Mouse (Mus musculus) cerebellum, adult 9-10 months (tissue): ENCODE data around the gene Atp1b1.

Source experiments
- DNase-seq: peaks from one replicate; pipeline ENCODE4 v3.0.0; 2022

The Atp1b1 gene

DNA sequence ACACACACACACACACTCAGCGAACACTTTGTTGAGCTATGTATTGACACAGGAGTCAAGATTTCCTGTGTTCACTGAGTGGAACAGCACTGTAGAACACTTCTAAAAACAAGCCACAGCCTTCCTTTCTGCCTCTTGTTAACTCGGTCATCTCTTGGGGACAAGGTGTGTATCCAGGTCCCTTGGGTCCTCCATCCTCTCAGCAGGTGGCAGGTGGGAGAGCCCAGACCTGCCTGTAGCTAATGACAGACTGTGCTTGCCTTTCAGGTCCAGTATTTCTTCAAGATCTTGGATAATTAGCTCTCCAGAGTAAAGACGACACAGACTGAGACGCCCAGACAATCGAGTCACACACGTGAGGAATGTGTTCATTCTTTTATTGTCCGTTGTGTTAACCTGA lies 21.4 kb downstream of the Atp1b1 start:
- DNase-seq: no peak

DNA sequence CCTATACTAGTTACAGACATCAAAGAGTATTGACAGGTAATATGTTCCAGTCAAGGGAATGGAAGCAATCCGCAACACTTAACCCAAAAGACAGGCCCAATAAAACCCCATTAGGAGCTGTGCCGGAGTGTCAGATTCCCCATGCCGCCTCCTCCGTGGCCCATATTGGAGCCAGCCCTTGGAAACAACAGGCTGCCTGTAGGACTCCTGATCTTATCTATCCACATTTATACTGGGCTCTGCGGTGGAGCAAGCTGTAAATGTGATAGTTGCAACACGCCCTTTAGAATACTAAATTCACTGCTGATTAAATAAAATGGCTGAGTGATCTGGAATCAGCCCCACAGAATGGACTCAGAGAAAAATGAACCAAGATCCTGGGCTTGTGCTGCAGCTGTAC lies 24.1 kb downstream of the Atp1b1 start:
- no peak for DNase-seq

GRCm38 (mm10) chr1:164432649-164433048 lies 25.5 kb downstream of the Atp1b1 start:
- DNase-seq: no peak

DNA sequence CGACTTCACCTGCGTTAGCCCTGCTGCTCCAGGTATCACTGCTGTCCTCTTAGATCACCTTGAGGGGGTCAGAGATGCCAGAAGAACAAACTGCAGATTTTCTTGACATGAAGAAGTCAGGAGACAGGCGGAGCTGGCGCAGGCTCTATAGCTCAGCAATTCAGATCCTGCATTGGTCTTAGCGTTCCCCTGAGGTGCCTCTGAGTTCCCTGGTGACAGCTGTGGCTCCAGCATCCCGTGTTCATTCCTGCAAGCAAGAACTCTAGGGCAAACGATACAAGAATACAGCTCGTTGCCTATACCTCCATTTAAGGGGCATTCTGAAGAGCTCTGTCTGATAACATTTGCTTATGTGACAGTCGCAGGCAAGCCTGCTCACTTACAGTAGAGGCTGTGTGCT lies 29.5 kb downstream of the Atp1b1 start:
- no peak for DNase-seq

- no peak for DNase-seq
Measured at GRCm38 (mm10) chr1:164427777-164428176, 30.4 kb downstream of the Atp1b1 start.

GRCm38 (mm10) chr1:164426227-164426626 lies 31.9 kb downstream of the Atp1b1 start:
- DNase-seq: no peak

DNA sequence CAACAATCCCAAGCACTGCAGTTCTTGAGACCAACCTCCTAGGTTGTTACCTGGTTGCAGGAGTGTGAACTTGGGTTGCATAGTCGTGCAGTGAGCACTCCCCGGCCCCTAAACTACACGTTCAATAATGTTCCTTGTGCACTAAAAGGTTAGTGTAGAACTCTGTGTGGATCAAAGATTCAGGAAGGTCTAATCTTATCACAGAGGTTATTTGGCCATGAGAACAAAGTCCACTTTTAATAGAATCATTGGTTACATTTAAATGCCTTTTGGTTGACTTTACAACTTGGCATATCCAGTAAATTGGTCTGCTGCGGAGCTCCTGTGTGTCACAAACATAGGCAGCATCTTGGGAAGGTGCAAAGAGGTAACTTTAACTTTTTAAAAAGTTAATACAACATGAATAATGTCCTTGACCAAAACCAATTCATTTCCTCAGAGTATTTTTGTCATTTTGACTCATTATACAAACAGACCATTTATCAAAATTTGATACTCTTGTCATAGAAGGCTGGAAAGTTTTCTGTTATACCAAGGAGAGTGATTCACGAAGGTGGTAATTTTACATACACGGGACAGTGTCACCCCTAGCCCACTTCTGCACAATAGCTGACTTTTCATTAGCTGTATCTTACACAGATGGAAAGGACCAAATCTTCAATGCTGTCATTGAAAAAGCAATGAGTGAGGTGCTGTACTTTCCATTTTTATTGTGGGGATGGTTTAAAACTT lies 37.4 kb downstream of the Atp1b1 start:
- DNase-seq: no peak

GRCm38 (mm10) chr1:164419401-164419800 lies 38.8 kb downstream of the Atp1b1 start:
- DNase-seq: no peak

- no peak for DNase-seq
Measured at GRCm38 (mm10) chr1:164418320-164418719, 39.8 kb downstream of the Atp1b1 start.

DNA sequence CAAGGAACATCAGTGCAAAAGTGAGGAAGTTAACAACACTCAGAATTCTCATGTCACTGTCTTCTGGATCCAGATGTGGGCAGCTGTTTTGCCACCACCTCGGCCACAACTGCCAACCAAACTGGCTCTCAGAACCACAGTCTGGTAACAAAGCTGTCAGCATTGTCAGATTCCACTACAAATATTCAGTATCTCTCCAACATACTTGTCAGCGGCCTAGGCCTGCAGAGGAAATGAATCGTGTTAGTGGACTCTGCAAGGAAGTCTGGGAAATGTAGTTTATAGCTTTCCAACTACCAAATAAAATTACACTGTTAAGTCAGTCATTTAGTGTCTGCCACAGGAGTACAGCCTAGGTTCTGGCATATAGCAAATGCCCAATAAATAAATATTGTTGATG lies 40.6 kb downstream of the Atp1b1 start:
- no peak for DNase-seq

DNA sequence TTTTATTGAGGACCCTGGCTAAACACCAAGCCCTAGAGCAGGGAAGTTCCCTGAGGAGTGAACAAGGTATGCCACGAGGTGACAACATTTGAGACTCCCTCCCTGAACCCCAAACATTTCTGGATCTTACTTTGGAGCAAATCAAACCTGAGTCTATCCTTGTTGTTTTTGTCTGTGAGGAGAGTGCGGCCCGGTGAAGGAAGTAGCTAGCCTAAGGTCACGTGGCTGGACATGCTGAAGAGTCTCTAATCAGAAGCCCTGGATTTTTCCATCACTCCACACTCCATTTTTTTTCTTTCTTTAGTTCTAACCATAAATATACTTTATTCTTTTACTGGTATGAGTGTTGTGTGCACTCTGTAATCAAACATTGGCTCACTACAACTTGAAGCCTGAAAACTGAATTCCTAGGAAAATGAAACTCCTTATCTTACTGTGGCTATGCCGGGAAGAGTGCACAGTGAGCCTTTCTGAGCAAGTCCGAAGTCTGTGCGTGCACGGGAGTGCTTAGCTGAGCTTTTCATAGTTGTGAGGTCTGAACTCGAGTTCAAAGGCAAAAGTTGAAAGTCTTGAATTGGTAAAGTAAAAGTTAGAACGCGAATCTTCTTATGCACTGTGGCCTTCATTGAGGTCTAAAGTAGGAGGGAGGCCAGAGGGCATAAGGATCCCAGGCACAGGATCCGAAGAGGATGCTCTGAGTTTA lies 41.3 kb downstream of the Atp1b1 start:
- no peak for DNase-seq

- no peak for DNase-seq
Measured at GRCm38 (mm10) chr1:164415347-164415751, 42.8 kb downstream of the Atp1b1 start.

GRCm38 (mm10) chr1:164413608-164414007 lies 44.5 kb downstream of the Atp1b1 start:
- DNase-seq: no peak

DNA sequence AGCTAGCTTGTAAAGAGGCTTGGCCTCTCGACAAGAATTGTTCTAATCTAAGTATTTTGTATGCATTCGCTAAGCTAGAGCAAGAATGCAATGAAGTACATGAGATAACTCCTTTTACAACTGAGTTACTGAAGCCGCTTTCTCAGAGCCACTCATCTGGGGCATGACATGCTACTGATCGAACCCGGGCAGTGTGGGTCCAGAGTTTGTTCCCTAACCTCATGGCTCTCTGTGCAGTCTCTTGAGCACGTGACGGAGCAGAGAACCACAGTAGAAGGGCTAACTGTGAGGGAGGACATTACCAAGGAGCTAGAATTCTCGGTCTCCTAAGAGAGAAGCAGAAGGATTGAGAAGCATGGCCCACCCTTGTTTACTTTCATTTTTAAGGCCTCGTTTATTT lies 45.2 kb downstream of the Atp1b1 start:
- DNase-seq: no peak

- no peak for DNase-seq
Measured at GRCm38 (mm10) chr1:164411306-164411705, 46.8 kb downstream of the Atp1b1 start.

GRCm38 (mm10) chr1:164408655-164409054 lies 49.5 kb downstream of the Atp1b1 start:
- no peak for DNase-seq

GRCm38 (mm10) chr1:164406506-164406905 lies 51.6 kb downstream of the Atp1b1 start:
- DNase-seq: peak; percentile 4

DNA sequence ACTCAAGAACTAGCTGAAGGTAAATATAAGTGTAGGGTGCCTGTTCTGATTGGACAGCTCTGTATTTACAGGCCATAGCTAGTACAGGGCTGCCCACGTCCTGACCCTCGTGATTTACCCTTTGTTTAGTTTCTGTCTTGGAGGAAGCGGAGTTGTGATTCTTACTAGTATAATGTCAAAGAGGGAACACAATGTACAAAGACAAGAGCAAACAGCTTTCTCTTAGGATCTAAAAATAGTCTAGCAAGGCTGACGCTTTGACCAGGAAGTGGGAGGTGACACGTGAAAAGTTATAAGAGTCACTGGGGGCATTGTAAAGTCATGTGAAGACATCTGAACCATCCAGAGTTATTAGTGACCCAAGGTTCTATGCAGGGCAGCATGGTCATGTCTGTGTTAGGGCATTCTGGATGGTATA lies 52.8 kb downstream of the Atp1b1 start:
- no peak for DNase-seq

- no peak for DNase-seq
Measured at GRCm38 (mm10) chr1:164399578-164399977, 58.6 kb downstream of the Atp1b1 start.

GRCm38 (mm10) chr1:164397672-164398071 lies 60.5 kb downstream of the Atp1b1 start:
- DNase-seq: no peak

DNA sequence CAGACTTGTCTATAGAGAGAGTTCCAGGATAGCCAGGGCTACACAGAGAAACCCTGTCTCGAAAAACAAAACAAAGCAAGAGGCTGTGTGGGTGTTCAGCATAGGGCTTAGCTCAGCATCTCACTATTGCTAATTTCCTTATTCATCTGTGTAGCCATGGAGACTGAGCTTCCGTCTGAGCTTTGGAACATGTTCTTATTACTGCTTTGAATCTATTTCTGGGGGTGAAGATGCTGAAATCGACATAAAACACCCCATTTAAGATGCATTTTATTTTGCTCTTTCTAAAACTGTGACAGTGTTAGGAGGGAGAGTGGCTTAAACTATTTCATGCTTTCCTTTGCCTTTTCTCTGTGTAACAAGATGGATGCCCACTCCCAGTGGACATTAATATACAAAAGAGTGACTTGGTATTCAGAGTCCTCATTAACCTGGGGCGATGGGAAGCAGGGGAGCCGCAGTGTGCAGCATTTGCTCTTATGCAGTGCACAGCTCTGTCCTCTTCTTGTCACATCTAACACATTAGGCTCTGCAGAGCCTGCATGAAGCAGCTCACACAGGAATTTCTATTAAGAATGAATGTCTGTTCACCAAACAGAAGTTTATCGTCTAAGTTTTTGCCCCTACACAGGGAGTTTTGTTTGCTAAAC lies 62.9 kb downstream of the Atp1b1 start:
- no peak for DNase-seq

DNA sequence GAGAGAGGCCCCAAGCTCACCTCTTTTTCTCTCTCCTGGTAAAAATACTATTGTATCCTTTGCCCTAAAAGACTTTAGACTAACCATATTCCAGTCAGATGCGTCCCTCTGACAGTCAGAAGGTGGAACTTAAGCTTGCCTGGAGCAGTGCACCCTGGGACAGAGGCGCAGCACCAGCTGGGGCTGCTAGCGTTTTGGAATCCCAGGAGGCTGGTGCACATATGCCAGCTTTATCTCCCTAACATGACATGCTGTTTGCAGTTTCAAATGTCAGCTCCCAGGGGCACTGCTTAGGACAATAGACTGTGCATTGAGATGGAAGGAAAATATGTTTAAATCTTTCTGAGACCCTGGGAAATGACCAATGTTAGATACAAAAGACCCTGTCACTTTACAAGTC lies 66.0 kb downstream of the Atp1b1 start:
- no peak for DNase-seq

- DNase-seq: no peak
Measured at GRCm38 (mm10) chr1:164389743-164390142, 68.4 kb downstream of the Atp1b1 start.
